Mouse (Mus musculus): Measurements from ENCODE around the gene Cdc42. TPM values are rescaled to one million over a fixed set of nuclear protein-coding genes. Genes with fewer than 3 reads are reported as not detected.

Gene Cdc42
- total RNA-seq, 2 experiments from 2014 or later, result 311 to 333 TPM

- intact Hi-C loops (cut with DNase I), result no loop called here
- DNase-seq (ENCODE audit: low spot score in 2 of 2), result no peak
Observed at GRCm38 (mm10) chr4:137373711-137374110, 16.2 kb upstream of the Cdc42 start.

GRCm38 (mm10) chr4:137371596-137372523 lies 14.3 kb upstream of the Cdc42 start:
- no peak for DNase-seq (ENCODE audit: low spot score in 2 of 2)
- intact Hi-C loops (cut with DNase I), result no loop called here

GRCm38 (mm10) chr4:137369954-137370750 lies 12.6 kb upstream of the Cdc42 start:
- intact Hi-C loops (cut with DNase I), result no loop called here
- DNase-seq (ENCODE audit: low spot score in 2 of 2), result peak in 1 of 2 experiments; percentile 35

- no peak for DNase-seq (ENCODE audit: low spot score in 2 of 2)
- intact Hi-C loops (cut with DNase I), result no loop called here
Observed at GRCm38 (mm10) chr4:137368198-137368597, 10.7 kb upstream of the Cdc42 start.

- intact Hi-C loops (cut with DNase I), result no loop called here
- DNase-seq (ENCODE audit: low spot score in 2 of 2), result no peak
Observed at GRCm38 (mm10) chr4:137367275-137368088, 10.0 kb upstream of the Cdc42 start.

- DNase-seq (ENCODE audit: low spot score in 2 of 2), result no peak
Observed at GRCm38 (mm10) chr4:137366097-137366496, 8.6 kb upstream of the Cdc42 start.

GRCm38 (mm10) chr4:137365356-137366062 lies 8.0 kb upstream of the Cdc42 start:
- intact Hi-C loops (cut with DNase I), result no loop called here
- DNase-seq (ENCODE audit: low spot score in 2 of 2), result no peak

More at GRCm38 (mm10) chr4:137366097-137366496, 8.6 kb upstream of the Cdc42 start:
- intact Hi-C loops (cut with DNase I), result no loop called here

GRCm38 (mm10) chr4:137364826-137365225 lies 7.3 kb upstream of the Cdc42 start:
- no peak for DNase-seq (ENCODE audit: low spot score in 2 of 2)
- intact Hi-C loops (cut with DNase I), result no loop called here

GRCm38 (mm10) chr4:137360996-137361395 lies 3.5 kb upstream of the Cdc42 start:
- no peak for DNase-seq (ENCODE audit: low spot score in 2 of 2)
- intact Hi-C loops (cut with DNase I), result no loop called here

- no peak for DNase-seq (ENCODE audit: low spot score in 2 of 2)
- intact Hi-C loops (cut with DNase I), result no loop called here
Observed at GRCm38 (mm10) chr4:137358291-137359002, 927 bp upstream of the Cdc42 start.

- intact Hi-C loops (cut with DNase I), result no loop called here
- DNase-seq (ENCODE audit: low spot score in 2 of 2), result peak; percentile 62 to 68
Observed at GRCm38 (mm10) chr4:137356674-137357510, 628 bp downstream of the Cdc42 start.

GRCm38 (mm10) chr4:137350627-137351026 lies 6.9 kb downstream of the Cdc42 start:
- intact Hi-C loops (cut with DNase I), result no loop called here

GRCm38 (mm10) chr4:137345790-137346189 lies 11.7 kb downstream of the Cdc42 start:
- intact Hi-C loops (cut with DNase I), result no loop called here
- no peak for DNase-seq (ENCODE audit: low spot score in 2 of 2)

More at GRCm38 (mm10) chr4:137350627-137351026, 6.9 kb downstream of the Cdc42 start:
- DNase-seq (ENCODE audit: low spot score in 2 of 2), result no peak

GRCm38 (mm10) chr4:137345112-137345511 lies 12.4 kb downstream of the Cdc42 start:
- no peak for DNase-seq (ENCODE audit: low spot score in 2 of 2)
- intact Hi-C loops (cut with DNase I), result no loop called here

- intact Hi-C loops (cut with DNase I), result no loop called here
- no peak for DNase-seq (ENCODE audit: low spot score in 2 of 2)
Observed at GRCm38 (mm10) chr4:137342816-137343215, 14.7 kb downstream of the Cdc42 start.

GRCm38 (mm10) chr4:137339415-137339814 lies 18.1 kb downstream of the Cdc42 start:
- intact Hi-C loops (cut with DNase I), result no loop called here
- no peak for DNase-seq (ENCODE audit: low spot score in 2 of 2)

- no peak for DNase-seq (ENCODE audit: low spot score in 2 of 2)
- intact Hi-C loops (cut with DNase I), result no loop called here
Observed at GRCm38 (mm10) chr4:137336468-137336867, 21.1 kb downstream of the Cdc42 start.

GRCm38 (mm10) chr4:137332051-137332450 lies 25.5 kb downstream of the Cdc42 start:
- no peak for DNase-seq (ENCODE audit: low spot score in 2 of 2)
- intact Hi-C loops (cut with DNase I), result no loop called here

All from left cerebral cortex, postnatal 36 days (tissue).